Mouse (Mus musculus) CH12F3 (cell line): ENCODE measurements at regions not wholly inside any gene's neighbourhood (a gene's known extent, or its start where the extent isn't known, plus 50 kb on each side); places are given as distances from the start of the nearest gene placed in this dataset.

Experiments used
- in situ Hi-C: fragments of 300-500 bp; cut with MboI; formaldehyde crosslinking; loops from 2 replicates; pipeline ENCODE4 v1.14.3; 2020; ENCODE audit warnings: low sequenced_read_pairs

DNA sequence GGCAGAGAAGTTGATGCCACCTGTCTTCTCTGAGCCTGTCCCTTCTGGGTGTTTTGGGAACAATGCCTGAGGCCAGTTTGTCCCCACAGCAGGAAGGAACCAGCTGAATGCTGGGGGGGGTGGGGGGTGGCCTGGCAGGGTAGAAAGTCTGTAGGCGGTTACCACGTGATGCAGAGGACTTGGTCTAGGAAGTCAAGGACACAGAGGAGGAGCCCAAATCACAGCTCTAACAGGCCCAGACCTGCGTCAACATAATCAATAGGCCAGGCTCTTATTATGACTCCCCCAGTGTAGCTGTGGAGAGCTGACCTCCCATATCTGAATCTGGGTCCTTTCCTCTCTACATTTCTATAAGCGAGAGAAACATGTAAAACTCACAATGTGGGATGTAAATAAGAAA, 333.9 kb upstream of the Smim15 start:
- in situ Hi-C loops, result no loop called here

DNA sequence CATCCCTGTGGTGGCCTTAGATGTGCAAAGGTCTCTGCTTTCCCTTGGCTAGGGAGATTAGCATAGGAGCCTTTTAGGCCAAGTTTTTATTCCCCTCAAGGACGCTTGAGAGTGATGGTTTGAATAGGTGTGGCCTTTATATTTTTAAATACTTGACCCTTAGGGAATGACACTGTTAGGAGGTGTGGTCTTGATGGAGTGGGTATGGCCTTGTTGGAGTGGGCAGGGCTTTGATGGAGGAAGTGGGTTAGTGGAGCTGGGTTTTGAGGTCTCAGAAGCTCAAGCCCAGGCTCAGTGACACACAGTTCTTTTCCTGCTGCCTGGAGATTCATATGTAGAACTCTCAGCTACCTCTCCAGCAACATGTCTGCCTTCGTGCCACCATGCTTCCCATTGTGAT, 334.4 kb upstream of the Smim15 start:
- in situ Hi-C loops, result no loop called here

DNA sequence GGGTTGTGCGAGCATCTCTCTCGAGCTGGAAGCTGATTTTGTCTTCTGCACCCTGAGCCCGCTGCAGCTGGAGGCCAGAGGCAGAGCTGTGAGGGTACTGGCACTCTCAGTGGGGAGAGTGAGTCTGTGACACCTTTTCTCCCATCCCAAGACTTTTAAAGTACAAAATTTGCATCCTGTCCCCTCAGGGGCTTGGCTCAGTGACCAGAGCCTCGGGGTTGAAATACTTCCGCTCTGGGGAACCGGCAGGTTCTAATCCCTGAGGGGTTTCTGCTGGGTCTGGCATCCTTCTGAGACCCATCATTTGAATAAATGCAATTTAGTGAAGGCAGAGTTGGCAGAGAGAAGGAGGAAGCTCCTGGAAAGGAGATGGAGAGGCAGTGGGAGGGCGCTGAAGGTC, 340.5 kb upstream of the Smim15 start:
- in situ Hi-C loops, result no loop called here

DNA sequence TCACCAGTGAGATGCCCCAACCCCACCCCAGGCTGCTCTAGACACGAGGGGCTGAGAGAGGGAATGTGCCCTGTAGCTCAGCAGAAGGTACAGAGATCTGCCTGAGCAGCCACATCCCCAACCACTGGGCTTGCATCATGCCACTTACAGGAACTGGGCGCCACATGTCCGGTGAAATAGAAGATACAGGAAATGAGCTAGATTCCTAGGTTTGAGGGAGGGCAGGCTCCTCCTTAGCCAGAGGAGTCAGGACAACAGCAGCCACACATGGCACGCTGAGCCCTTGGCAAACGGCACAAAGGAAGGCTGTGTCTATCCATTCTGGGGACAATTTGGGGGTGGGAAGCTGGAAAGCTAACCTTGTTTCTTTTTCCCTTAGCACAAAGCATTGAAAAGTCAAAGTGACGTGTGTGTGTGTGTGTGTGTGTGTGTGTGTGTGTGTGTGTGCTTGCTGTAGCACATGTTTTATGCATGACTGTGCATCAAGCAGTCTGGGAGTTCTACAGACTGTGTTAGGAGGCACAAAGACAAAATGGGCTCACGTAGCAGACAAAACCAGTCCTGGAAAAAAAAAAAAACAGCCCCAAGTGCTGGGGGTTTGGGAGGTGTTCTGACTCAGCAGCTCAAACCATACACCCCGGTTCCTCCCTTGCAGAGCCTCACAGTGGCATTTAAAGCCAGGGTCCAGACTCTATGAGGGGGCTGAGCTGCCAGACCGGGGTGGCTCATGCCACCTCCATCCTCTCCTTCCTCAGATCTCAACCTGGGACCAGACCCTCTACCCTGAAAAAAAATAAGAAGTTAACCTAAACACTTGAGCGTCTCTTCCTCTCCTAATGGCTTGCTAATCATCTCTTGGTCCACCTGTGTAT, 343.7 kb upstream of the Smim15 start:
- in situ Hi-C loops, result no loop called here

DNA sequence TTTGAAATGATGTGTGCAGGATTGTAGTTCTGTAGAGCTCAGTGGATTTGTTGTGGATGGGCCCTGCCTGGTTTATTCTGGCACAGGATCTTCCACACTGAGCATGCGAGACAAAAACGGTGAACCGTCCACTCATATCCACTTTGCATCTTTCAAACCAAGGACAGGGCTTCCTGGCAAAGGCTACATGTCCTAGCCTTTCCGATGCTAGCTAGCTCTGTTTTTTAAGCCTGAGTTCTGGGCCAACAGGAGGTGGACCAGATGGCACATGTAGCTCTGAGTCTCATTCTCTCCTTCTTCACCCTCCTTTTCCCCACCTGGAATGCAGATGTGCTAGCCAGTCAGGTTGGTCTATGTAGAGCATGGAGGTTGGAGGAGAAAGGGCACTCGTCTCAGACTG, 345.0 kb upstream of the Smim15 start:
- in situ Hi-C loops, result no loop called here

DNA sequence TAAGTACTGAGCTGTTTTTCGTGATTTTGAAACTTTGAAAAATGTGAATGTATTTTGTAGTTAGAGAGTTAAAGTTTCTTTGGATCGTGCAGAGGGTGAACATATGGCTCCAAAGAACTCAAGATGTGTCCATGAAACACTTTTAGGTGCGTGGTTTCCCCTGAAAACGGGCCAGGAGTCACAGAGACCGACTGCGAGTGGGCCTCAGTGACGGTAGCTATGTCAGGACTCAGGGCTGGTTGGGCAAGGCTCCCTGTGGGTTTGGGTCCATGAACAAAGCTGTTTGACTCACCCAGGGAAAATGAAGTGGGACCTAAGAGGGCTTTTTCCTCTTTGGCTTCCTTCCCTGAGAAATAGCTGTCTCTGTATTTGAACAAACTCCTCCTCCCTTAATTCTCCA, 345.9 kb upstream of the Smim15 start:
- in situ Hi-C loops, result no loop called here

DNA sequence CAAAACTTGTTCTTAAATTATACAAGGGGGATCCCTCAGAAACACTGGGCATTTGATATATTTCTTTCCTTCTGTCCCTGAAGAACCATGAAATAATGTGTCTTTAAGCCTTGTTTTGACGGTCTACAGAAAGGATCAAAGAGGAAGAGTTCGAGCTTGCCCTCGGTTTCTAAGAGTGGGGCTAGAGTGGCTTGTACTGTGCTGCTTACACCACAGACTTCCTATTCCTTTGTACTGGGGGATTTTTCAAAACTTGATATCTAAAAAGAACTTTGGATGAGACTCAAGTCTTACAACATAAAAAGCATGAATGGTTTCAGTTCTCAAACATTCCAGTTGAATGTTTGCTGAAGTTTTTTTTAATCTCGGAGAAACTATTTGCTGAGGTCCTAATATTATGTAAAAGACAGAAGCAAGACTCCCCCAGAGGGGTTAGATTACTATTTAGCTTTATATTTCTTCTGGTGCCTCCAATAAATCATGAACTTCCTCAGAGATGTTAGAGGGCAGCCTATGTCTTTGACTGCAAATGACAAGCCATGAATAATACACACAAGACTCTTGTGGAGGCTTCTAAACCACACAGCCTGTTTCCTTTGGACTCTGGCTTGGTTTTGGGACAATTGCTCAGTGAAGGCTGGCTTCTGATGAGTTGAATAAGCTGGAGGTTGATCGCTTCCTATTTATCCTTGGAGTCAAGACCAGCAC, 352.0 kb upstream of the Smim15 start:
- in situ Hi-C loops, result no loop called here

DNA sequence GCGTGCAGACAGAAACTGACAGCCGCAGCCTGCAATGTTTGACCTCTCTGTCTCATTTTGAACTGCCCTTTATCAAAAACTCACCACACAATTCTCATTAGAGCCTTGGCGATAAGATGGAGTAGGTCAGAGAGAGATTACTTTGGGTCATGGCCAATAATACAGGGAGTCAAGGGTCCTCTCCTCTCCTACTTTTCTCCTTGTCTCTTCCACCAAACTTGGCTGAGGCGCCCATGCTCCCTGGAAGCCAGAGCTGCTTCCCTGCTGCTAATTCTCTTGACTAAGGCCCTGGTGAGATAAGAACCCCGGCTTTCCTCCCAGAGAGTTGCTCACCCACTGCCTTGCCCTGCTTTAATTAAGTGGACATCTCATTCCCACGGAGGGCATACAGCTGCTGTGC, 355.3 kb upstream of the Smim15 start:
- in situ Hi-C loops, result no loop called here

DNA sequence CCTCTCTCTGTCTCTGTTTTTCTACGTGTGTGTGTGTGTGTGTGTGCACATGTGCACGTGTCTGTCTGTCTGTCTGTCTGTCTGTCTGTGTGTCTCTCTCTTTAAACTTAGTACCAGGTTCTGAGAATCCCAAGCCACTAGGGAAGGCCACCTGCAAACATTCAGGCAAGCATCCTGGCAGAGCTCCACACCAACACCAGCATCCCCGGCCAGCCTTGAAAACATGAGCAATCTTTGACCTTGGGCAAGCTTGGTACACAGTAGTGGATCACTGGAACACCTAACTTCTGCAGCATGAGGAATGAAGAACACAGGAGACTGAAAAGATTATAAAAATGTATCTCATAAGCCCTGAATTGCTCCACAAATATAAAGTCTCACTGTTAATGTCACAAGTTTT, 359.0 kb upstream of the Smim15 start:
- in situ Hi-C loops, result no loop called here

DNA sequence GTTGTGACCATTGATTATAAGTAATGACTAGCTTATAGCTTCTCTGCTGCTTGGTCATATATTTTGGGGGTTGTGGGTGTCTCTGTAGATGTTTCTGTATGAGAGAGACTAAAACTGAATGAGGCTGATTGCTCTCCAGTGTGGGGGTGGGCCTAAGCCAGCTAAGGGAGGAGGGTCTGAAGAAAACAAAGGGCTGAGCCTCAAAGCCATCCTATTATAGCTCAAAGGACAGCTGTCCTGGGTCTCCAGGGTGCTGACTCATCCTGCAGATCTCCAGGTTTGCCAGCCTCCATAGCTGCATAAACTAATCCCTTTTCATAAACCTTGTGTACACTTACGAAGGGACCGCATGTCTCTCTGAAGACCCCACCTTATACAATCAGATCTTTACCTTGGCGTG, 360.3 kb upstream of the Smim15 start:
- in situ Hi-C loops, result no loop called here

DNA sequence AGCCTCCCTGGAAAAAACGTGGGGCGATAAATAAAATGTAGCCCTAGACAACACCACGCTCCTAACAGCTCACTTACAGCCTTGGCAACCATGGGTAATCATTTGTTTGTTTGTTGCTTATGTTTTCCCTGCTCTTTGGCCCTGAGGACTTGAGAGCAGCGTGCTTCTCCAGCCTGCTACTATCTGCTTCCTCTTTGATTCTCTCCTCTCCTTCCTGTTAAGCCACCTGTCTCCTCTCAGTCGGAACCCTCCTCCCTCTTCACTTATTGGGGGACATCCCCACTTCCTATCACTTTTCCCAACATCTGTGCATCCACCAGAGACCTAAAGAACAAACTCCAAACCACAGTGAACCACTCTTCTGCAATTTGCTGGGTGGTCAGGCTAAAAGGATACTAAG, 362.5 kb upstream of the Smim15 start:
- in situ Hi-C loops, result no loop called here

DNA sequence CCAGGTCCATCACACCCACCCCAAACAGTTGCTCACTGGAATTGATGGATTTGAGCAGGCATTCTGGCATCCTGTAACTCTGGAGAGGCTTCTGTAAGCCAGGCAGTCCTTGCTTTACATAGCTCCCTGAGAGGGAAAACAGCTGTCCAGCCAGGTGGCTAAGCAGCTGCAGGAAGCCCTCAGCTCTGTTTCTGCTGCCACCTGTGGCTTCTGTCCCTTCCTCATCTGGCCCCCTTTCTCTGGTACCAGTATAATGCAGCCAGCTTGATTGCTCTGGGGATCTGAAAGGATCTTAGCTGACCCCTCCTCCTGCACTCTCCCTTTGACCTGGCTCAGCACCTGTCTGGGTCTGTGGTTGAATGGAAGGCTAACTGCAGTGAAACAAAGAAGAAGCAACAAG, 365.4 kb upstream of the Smim15 start:
- in situ Hi-C loops, result no loop called here

DNA sequence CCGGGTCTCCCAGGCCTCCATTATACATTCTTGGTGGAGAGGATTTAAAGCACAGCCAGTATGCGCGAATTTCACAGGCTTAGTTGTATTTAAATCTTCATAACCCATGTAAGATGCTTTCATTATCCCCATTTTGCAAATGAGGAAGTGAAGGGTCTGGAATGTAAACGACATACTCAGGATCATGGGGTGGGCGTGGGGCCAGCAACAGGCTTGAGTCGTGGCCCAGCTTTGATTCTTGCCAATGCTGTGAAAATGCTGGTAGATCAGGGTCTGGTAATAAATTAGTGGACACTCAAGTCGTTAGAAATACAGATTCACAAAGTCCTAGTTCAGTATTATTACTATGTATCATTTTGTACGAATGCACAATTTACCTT, 367.2 kb upstream of the Smim15 start:
- in situ Hi-C loops, result no loop called here

DNA sequence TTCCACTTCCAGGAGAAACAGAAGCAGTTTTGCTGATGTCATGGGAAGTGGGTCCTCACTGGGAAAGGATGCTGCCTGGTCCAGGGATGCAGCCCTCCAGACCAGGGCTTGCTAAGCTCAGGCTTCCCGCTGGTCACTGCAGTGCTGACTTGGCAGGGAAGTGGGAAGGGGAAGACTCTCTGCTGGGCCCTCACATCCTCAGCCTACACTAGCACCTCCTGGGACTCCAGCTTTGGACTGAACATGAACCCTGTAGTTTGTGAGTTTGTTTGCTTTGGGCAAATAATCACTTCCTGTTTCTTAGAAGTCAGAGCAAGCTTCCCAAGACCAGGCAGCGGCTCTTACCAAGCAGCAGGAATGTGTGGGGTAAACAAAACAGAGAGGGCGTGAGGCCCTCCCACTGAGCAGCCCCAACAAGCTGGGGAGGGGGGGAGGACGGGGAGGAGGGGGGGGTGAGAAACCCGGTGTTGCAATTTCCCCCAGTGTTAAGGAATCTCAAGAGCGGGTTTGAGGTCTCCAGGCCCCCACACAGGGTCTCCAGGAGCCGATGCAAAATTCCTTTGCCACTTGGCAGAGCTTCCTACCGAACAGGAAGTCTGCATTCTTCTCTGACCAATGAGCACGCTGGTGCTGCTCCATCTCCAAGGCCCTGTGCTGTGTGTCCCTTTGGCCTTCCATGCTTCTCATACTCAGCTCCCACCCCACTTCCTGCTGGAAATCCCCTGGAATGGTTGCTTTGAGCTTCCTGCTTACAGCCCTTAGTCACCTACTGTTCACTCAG, 367.7 kb upstream of the Smim15 start:
- in situ Hi-C loops, result no loop called here

DNA sequence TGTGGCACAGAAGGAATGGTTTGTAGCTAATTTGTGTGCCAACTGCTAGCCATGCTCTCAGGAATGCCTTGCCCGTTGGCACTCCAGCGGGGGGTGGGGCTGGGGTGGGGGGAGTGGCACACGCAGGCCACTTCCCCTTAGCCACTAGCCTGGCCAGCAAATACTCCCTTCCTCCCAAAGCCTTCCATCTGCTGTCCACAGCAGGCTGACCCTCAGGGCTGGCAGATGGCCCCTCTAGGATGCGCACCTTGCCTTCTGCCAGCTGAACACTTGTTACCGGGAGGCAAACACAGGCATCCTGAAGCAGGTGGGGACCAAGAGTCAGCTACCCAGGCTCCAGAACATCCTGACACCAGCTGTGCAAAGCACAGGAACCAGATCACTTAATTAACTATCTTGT, 372.1 kb upstream of the Smim15 start:
- in situ Hi-C loops, result no loop called here

DNA sequence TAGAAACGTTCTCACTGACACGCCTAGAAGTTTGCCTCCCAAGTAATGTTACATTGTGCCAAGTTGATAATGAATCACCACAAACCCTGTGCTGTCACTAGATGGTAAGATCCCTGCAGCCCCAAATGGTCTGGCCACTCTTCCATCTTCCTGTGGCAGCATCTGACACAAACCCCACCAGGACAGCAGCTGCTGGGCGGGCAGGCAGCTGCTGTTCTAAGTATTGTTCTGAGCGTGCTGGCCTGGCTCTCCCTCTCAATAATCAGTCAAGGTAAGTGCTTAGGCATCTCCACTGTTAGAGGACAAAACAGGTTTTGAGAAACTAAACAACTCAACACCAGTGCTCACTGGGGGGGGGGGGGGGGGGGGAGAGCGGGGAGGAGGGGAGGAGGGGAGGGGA, 375.7 kb upstream of the Smim15 start:
- in situ Hi-C loops, result no loop called here

DNA sequence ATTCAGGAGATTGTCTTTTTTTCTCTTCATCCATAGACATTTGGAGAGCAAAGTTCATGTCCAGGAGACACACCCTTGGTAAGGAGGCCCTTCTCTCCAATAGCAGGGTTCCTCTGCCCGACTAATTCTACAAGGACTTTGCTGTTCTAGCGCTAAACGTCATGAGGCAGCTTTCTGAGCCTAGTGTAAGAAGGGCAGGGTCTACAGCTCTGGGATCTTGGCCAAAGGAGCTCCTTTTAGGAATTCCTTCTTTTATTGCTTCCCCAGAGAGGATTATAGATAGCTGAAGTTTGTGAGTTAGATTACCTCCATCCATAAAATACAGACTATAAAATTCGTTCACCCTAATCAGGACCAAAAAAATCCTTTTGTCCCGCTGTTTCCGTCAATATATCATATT, 378.5 kb upstream of the Smim15 start:
- in situ Hi-C loops, result no loop called here

DNA sequence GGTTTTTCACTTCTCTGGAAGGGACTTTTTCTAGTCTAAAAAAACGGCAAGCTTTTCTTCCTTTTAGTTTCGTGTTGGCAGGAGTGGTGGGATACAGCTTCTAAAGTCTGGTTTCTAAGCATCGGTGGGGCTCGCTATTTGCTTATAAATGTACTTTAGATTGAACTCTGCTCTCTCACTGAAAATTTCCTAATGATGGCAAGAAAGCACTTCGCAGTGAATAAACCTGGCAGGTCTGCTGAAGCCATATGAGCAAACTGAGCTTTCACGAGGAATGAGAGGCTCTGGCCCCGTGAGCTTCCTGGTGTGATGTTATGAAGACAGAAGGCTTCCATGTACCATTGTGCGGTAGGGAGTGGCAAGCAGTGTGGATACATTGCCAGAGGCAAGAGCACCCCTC, 380.0 kb upstream of the Smim15 start:
- in situ Hi-C loops, result no loop called here

DNA sequence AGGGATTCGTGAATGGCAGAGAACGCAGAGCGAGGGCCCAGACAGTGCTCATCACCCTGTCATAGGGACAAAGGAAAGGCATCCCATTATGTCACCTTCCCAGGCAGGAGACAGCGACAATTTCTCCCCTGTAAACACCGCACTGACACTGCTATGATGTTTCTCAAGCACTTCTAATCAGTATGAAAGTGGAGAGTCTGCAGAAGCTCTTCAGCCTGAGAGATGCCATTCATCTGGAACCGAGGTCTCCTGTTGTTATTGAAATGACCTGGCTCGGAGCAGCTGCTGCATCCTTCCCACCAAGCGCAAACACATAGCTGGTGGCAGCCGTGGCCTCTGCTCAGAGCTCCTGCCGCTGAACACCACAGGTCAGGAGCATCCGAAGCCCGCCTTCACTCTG, 380.5 kb upstream of the Smim15 start:
- in situ Hi-C loops, result no loop called here

DNA sequence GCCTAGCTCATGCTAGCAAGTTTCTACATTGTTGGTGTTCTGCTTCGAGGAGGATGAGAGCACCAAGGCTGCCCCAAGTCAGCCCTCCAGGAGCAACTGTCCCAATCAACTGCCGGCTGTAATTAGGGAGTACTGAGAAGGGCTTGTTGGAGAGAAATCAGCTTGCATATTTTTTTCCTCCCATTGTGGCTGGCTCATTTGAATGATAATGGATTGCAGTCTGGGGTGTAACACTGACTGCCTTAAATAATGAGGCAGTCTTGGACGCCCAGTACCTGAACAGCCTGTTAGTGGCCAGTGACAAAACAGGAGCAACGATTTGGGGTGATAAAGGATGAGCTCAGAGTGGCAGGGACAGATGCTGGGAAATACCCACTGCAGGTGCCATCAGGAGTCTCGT, 382.8 kb upstream of the Smim15 start:
- in situ Hi-C loops, result no loop called here

DNA sequence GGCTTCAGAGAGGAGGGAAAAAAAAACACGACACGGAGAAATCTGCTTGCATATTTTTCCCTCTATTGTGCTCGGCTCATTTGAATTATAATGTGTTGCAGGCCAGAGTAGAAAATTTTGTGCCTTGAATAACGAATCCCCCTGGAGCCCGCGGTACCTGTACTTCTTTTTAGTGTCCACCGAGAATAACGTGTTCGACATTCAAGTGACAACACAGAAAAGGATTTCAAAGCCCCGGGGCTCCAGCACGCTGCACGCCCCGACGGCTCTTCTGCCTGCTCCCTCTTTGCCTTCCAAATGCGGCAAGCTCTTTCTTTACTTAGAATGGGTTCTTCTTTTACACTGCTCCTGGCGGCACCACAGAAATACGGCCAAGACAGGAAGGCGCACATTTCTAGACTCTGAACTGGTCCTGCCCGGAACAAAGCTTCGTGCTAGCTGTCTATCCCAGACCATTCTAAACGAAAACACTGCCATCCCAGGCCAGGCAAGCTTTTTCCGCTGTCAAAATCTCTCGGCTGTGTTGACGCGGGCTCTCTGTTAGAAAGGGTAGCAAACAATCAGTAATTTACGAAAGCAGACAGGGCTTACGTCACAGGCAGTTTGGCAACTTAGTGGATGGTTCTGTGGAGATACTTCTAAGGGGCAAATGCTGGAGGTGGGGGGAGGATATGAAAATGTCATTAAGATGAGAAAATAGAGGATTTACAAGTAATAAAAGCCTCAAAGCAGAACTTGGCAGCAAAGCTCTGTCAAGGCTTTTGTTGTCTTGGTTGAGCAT, 398.2 kb upstream of the Smim15 start:
- in situ Hi-C loops, result no loop called here
